Mouse (Mus musculus) thymus, adult 2 months (tissue): ENCODE measurements around the gene Gm19345.

Experiments
- CTCF ChIP-seq: fragments of 200-500 bp; IDR thresholded peaks from 2 replicates; pipeline ENCODE4 v1.5.1; 2012; ENCODE audit warnings: mild to moderate bottlenecking, control low read depth, low read length, moderate library complexity, borderline replicate concordance; ENCODE audit not compliant: control insufficient read depth, poor library complexity, insufficient read depth; ENCODE audit errors: extremely low read depth
- POLR2A ChIP-seq: fragments of 200-500 bp; IDR thresholded peaks from 2 replicates; pipeline ENCODE4 v1.6.1; 2012; ENCODE audit warnings: mild to moderate bottlenecking, low read length, control low read depth, moderate library complexity; ENCODE audit not compliant: control insufficient read depth, poor library complexity, insufficient read depth; ENCODE audit errors: extremely low read depth

- no peak for TF ChIP-seq CTCF
- TF ChIP-seq POLR2A = no peak
Measured at GRCm38 (mm10) chr7:19830682-19831156, 21.1 kb upstream of the Gm19345 start.
